Mouse (Mus musculus): ENCODE results near the gene Itprid2. TPM values are rescaled to one million over a fixed set of nuclear protein-coding genes. Genes with fewer than 3 reads are reported as not detected.

Itprid2 gene
- polyA plus RNA-seq, 1 experiment from 2014 or later: 7.6 TPM

GRCm38 (mm10) chr2:79646237-79646688, 11.1 kb downstream of the Itprid2 start:
- peak; percentile 66 for DNase-seq (ENCODE audit: low spot score)
- 37% methylated on average over 4 of the region's 4 CpGs for WGBS

GRCm38 (mm10) chr2:79647094-79647493, 11.9 kb downstream of the Itprid2 start:
- WGBS: 63% methylated on average over 4 of the region's 4 CpGs
- H3K27ac ChIP-seq (ENCODE audit: low read length): no peak overlapping the region
- peaks cover 12% of the 10 kb centered on the region; the same call in 1 of the 2 replicates for H3K36me3 ChIP-seq (ENCODE audit: insufficient read depth, low read length)
- H3K4me2 ChIP-seq (replicated peaks; ENCODE audit: low read depth, low read length): no peak overlapping the region
- no peak overlapping the region; the same call in 1 of the 2 replicates for H3K9ac ChIP-seq (replicated peaks; ENCODE audit: low read depth)
- H3K4me3 ChIP-seq (ENCODE audit: low read depth, low read length): no peak overlapping the region
- no peak for TF ChIP-seq EP300 (IDR thresholded peaks at IDR 0.05)
- no peak for TF ChIP-seq CTCF (IDR thresholded peaks at IDR 0.05)
- no peak for DNase-seq (ENCODE audit: low spot score)
- H3K9me3 ChIP-seq (ENCODE audit: low read length): no peaks in the 10 kb centered on the region
- no peaks in the 10 kb centered on the region; the same call in 1 of the 2 replicates for H3K4me1 ChIP-seq (ENCODE audit: insufficient read depth, low read depth, low read length)
- no peaks in the 10 kb centered on the region for H3K27me3 ChIP-seq (replicated peaks; ENCODE audit: insufficient read depth, low read length)
- no peak for ATAC-seq

More at GRCm38 (mm10) chr2:79646237-79646688, 11.1 kb downstream of the Itprid2 start:
- H3K9me3 ChIP-seq (ENCODE audit: low read length): no peaks in the 10 kb centered on the region
- peak; percentile 35; the same call in 1 of the 2 replicates for ATAC-seq
- no peak overlapping the region for H3K4me3 ChIP-seq (ENCODE audit: low read depth, low read length)
- TF ChIP-seq CTCF (IDR thresholded peaks at IDR 0.05) (peak; percentile 77), EP300 (IDR thresholded peaks at IDR 0.05) (no peak)
- no peak overlapping the region for H3K4me2 ChIP-seq (replicated peaks; ENCODE audit: low read depth, low read length)
- no peak overlapping the region for H3K9ac ChIP-seq (replicated peaks; ENCODE audit: low read depth)
- H3K4me1 ChIP-seq (ENCODE audit: insufficient read depth, low read depth, low read length): no peaks in the 10 kb centered on the region; the same call in 1 of the 2 replicates
- H3K36me3 ChIP-seq (ENCODE audit: insufficient read depth, low read length): peaks cover 15% of the 10 kb centered on the region; the same call in 1 of the 2 replicates
- no peaks in the 10 kb centered on the region for H3K27me3 ChIP-seq (replicated peaks; ENCODE audit: insufficient read depth, low read length)
- no peak overlapping the region for H3K27ac ChIP-seq (ENCODE audit: low read length)

GRCm38 (mm10) chr2:79647728-79648127, 12.6 kb downstream of the Itprid2 start:
- no peak overlapping the region for H3K27ac ChIP-seq (ENCODE audit: low read length)
- no peaks in the 10 kb centered on the region for H3K27me3 ChIP-seq (replicated peaks; ENCODE audit: insufficient read depth, low read length)
- DNase-seq (ENCODE audit: low spot score) (no peak), ATAC-seq (no peak)
- WGBS: 66% methylated on average over 2 of the region's 2 CpGs
- no peak for TF ChIP-seq CTCF (IDR thresholded peaks at IDR 0.05)
- TF ChIP-seq EP300 (IDR thresholded peaks at IDR 0.05): no peak
- H3K9ac ChIP-seq (replicated peaks; ENCODE audit: low read depth): no peak overlapping the region
- peaks cover 5% of the 10 kb centered on the region; the same call in 1 of the 2 replicates for H3K36me3 ChIP-seq (ENCODE audit: insufficient read depth, low read length)
- no peaks in the 10 kb centered on the region for H3K9me3 ChIP-seq (ENCODE audit: low read length)
- H3K4me1 ChIP-seq (ENCODE audit: insufficient read depth, low read depth, low read length): no peaks in the 10 kb centered on the region; the same call in 1 of the 2 replicates
- H3K4me2 ChIP-seq (replicated peaks; ENCODE audit: low read depth, low read length): no peak overlapping the region
- H3K4me3 ChIP-seq (ENCODE audit: low read depth, low read length): no peak overlapping the region

GRCm38 (mm10) chr2:79651185-79651584, 16.0 kb downstream of the Itprid2 start:
- H3K4me2 ChIP-seq (replicated peaks; ENCODE audit: low read depth, low read length): no peak overlapping the region
- H3K4me3 ChIP-seq (ENCODE audit: low read depth, low read length): no peak overlapping the region
- no peaks in the 10 kb centered on the region for H3K9me3 ChIP-seq (ENCODE audit: low read length)
- H3K27ac ChIP-seq (ENCODE audit: low read length): no peak overlapping the region
- H3K36me3 ChIP-seq (ENCODE audit: insufficient read depth, low read length): no peaks in the 10 kb centered on the region
- TF ChIP-seq EP300 (IDR thresholded peaks at IDR 0.05) (peak; percentile 41; the same call in 1 of the 2 replicates), CTCF (IDR thresholded peaks at IDR 0.05) (no peak)
- peaks cover 5% of the 10 kb centered on the region; the same call in 1 of the 2 replicates for H3K4me1 ChIP-seq (ENCODE audit: insufficient read depth, low read depth, low read length)
- no peaks in the 10 kb centered on the region for H3K27me3 ChIP-seq (replicated peaks; ENCODE audit: insufficient read depth, low read length)
- ATAC-seq (peak; percentile 57), DNase-seq (ENCODE audit: low spot score) (peak; percentile 60)
- 53% methylated on average over 3 of the region's 3 CpGs for WGBS
- no peak overlapping the region for H3K9ac ChIP-seq (replicated peaks; ENCODE audit: low read depth)

- Histone ChIP-seq H3K27me3 (replicated peaks; ENCODE audit: insufficient read depth, low read length) (no peaks in the 10 kb centered on the region), H3K9ac (replicated peaks; ENCODE audit: low read depth) (no peak overlapping the region), H3K4me3 (ENCODE audit: low read depth, low read length) (no peak overlapping the region), H3K4me1 (ENCODE audit: insufficient read depth, low read depth, low read length) (peaks cover 5% of the 10 kb centered on the region; the same call in 1 of the 2 replicates), H3K36me3 (ENCODE audit: insufficient read depth, low read length) (peaks cover 4% of the 10 kb centered on the region; the same call in 1 of the 2 replicates), H3K9me3 (ENCODE audit: low read length) (no peaks in the 10 kb centered on the region), H3K27ac (ENCODE audit: low read length) (no peak overlapping the region), H3K4me2 (replicated peaks; ENCODE audit: low read depth, low read length) (no peak overlapping the region)
- DNase-seq (ENCODE audit: low spot score) (no peak), ATAC-seq (no peak)
- TF ChIP-seq EP300 (IDR thresholded peaks at IDR 0.05): no peak
- no peak for TF ChIP-seq CTCF (IDR thresholded peaks at IDR 0.05)
- 58% methylated on average over 3 of the region's 3 CpGs for WGBS
Measured at GRCm38 (mm10) chr2:79651701-79652100, 16.5 kb downstream of the Itprid2 start.

- H3K36me3 ChIP-seq (ENCODE audit: insufficient read depth, low read length): peaks cover 6% of the 10 kb centered on the region; the same call in 1 of the 2 replicates
- DNase-seq (ENCODE audit: low spot score): no peak
- no peak overlapping the region for H3K9ac ChIP-seq (replicated peaks; ENCODE audit: low read depth)
- no peak overlapping the region for H3K27ac ChIP-seq (ENCODE audit: low read length)
- ATAC-seq: no peak
- no peak overlapping the region for H3K4me3 ChIP-seq (ENCODE audit: low read depth, low read length)
- 65% methylated on average over 4 of the region's 4 CpGs for WGBS
- H3K4me1 ChIP-seq (ENCODE audit: insufficient read depth, low read depth, low read length): peaks cover 5% of the 10 kb centered on the region; the same call in 1 of the 2 replicates
- no peak for TF ChIP-seq EP300 (IDR thresholded peaks at IDR 0.05)
- peak; percentile 7; the same call in 1 of the 2 replicates for TF ChIP-seq CTCF (IDR thresholded peaks at IDR 0.05)
- H3K9me3 ChIP-seq (ENCODE audit: low read length): no peaks in the 10 kb centered on the region
- H3K4me2 ChIP-seq (replicated peaks; ENCODE audit: low read depth, low read length): no peak overlapping the region
- H3K27me3 ChIP-seq (replicated peaks; ENCODE audit: insufficient read depth, low read length): no peaks in the 10 kb centered on the region
Measured at GRCm38 (mm10) chr2:79652502-79652901, 17.4 kb downstream of the Itprid2 start.

All from lung, postnatal 0 days (tissue).